Mouse (Mus musculus): Measurements from ENCODE around the gene Agpat3. TPM values are rescaled to one million over a fixed set of nuclear protein-coding genes. Genes with fewer than 3 reads are reported as not detected.

The Agpat3 gene
- total and polyA plus RNA-seq, 2 experiments from 2014 or later = 94.9 to 101 TPM

GRCm38 (mm10) chr10:78279210-78279609 lies 73.1 kb downstream of the Agpat3 start:
- ATAC-seq = peak; percentile 75
- Histone ChIP-seq H3K27me3 (ENCODE audit: insufficient read depth, low read length) (no peaks in the 10 kb centered on the region), H3K9ac (no peak overlapping the region), H3K36me3 (ENCODE audit: insufficient read depth) (peaks cover 83% of the 10 kb centered on the region), H3K4me3 (ENCODE audit: low read depth, low read length) (no peak overlapping the region), H3K4me1 (ENCODE audit: insufficient read depth) (no peaks in the 10 kb centered on the region), H3K9me3 (ENCODE audit: low read length) (no peaks in the 10 kb centered on the region), H3K27ac (ENCODE audit: low read depth, low read length) (no peak overlapping the region), H3K4me2 (ENCODE audit: low read depth) (no peak overlapping the region)
- TF ChIP-seq CTCF (IDR thresholded peaks at IDR 0.05; ENCODE audit: low read depth) = peak; percentile 93
- 42% methylated on average over 8 of the region's 8 CpGs for WGBS
- peak; percentile 80 for DNase-seq

DNA sequence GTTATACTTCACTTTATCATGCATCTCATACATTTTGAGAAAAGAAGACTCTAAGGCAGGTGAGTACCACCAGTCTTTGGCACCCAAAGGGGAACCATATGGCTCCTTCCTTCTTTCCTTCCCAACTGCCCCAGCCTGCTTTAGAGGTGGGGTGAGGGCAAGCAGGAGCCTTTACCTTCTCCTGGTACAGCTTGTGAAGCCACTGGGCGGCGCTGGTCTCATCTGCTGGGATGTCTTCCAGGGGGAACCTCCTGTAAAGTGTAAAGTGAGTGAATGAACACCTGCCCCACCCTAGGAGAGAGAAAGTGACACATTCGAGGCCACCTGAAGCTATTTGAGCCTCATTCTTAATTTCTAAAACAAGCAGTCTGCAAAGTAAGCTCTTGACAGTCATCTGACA lies 74.5 kb downstream of the Agpat3 start:
- H3K4me3 ChIP-seq (ENCODE audit: low read depth, low read length) = no peak overlapping the region
- H3K36me3 ChIP-seq (ENCODE audit: insufficient read depth) = peaks cover 85% of the 10 kb centered on the region
- H3K4me1 ChIP-seq (ENCODE audit: insufficient read depth) = no peaks in the 10 kb centered on the region
- H3K27me3 ChIP-seq (ENCODE audit: insufficient read depth, low read length) = no peaks in the 10 kb centered on the region
- 0 out of 2 replicates have a peak, but pooled peaks have one; percentile 8 for ATAC-seq
- no peak overlapping the region for H3K27ac ChIP-seq (ENCODE audit: low read depth, low read length)
- no peak overlapping the region for H3K4me2 ChIP-seq (ENCODE audit: low read depth)
- DNase-seq = no peak
- WGBS = 85% methylated on average over 3 of the region's 3 CpGs
- H3K9me3 ChIP-seq (ENCODE audit: low read length) = no peaks in the 10 kb centered on the region
- no peak overlapping the region for H3K9ac ChIP-seq
- 0 out of 2 replicates have a peak, but pooled peaks have one; percentile 17 for TF ChIP-seq CTCF (IDR thresholded peaks at IDR 0.05; ENCODE audit: low read depth)

DNA sequence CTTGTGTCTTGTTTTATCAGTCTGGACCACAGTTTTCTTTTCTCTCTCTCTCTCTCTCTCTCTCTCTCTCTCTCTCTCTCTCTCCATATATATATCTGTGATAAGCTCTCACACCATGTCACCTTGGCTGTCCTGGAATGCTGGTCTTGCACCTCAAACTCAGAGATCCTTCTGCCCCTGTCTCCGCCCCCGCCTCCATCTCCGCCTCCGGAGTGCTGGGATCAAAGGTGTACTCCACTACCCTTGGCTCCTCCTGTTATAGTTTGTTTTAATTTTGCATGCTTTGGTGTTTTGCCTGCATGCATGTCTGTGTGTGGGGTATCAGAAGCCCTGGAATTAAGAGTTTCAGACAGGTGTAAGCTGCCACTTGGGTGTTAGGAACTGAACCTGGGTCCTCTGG lies 76.0 kb downstream of the Agpat3 start:
- H3K27me3 ChIP-seq (ENCODE audit: insufficient read depth, low read length) = no peaks in the 10 kb centered on the region
- no peak overlapping the region for H3K9ac ChIP-seq
- 96% methylated on average over 4 of the region's 4 CpGs for WGBS
- H3K4me2 ChIP-seq (ENCODE audit: low read depth) = no peak overlapping the region
- H3K27ac ChIP-seq (ENCODE audit: low read depth, low read length) = no peak overlapping the region
- ATAC-seq (no peak), DNase-seq (no peak)
- H3K4me1 ChIP-seq (ENCODE audit: insufficient read depth) = no peaks in the 10 kb centered on the region
- H3K9me3 ChIP-seq (ENCODE audit: low read length) = no peaks in the 10 kb centered on the region
- H3K4me3 ChIP-seq (ENCODE audit: low read depth, low read length) = no peak overlapping the region
- TF ChIP-seq CTCF (IDR thresholded peaks at IDR 0.05; ENCODE audit: low read depth) = no peak
- peaks cover 77% of the 10 kb centered on the region for H3K36me3 ChIP-seq (ENCODE audit: insufficient read depth)

GRCm38 (mm10) chr10:78272932-78273331 lies 79.4 kb downstream of the Agpat3 start:
- no peaks in the 10 kb centered on the region for H3K4me1 ChIP-seq (ENCODE audit: insufficient read depth)
- ATAC-seq = no peak
- no peak overlapping the region for H3K9ac ChIP-seq
- H3K36me3 ChIP-seq (ENCODE audit: insufficient read depth) = peaks cover 51% of the 10 kb centered on the region
- no peak overlapping the region for H3K4me3 ChIP-seq (ENCODE audit: low read depth, low read length)
- H3K27me3 ChIP-seq (ENCODE audit: insufficient read depth, low read length) = no peaks in the 10 kb centered on the region
- H3K4me2 ChIP-seq (ENCODE audit: low read depth) = no peak overlapping the region
- no peak overlapping the region for H3K27ac ChIP-seq (ENCODE audit: low read depth, low read length)
- H3K9me3 ChIP-seq (ENCODE audit: low read length) = no peaks in the 10 kb centered on the region
- WGBS = 33% methylated on average over 8 of the region's 9 CpGs
- DNase-seq = no peak
- no peak for TF ChIP-seq CTCF (IDR thresholded peaks at IDR 0.05; ENCODE audit: low read depth)

- no peak overlapping the region for H3K27ac ChIP-seq (ENCODE audit: low read depth, low read length)
- H3K36me3 ChIP-seq (ENCODE audit: insufficient read depth) = no peaks in the 10 kb centered on the region
- H3K4me3 ChIP-seq (ENCODE audit: low read depth, low read length) = no peak overlapping the region
- 66% methylated on average over 3 of the region's 3 CpGs for WGBS
- no peak overlapping the region for H3K9ac ChIP-seq
- no peaks in the 10 kb centered on the region for H3K9me3 ChIP-seq (ENCODE audit: low read length)
- DNase-seq (no peak), ATAC-seq (no peak)
- H3K4me2 ChIP-seq (ENCODE audit: low read depth) = no peak overlapping the region
- H3K27me3 ChIP-seq (ENCODE audit: insufficient read depth, low read length) = no peaks in the 10 kb centered on the region
- 0 out of 2 replicates have a peak, but pooled peaks have one; percentile 2 for TF ChIP-seq CTCF (IDR thresholded peaks at IDR 0.05; ENCODE audit: low read depth)
- no peaks in the 10 kb centered on the region for H3K4me1 ChIP-seq (ENCODE audit: insufficient read depth)
Measured at GRCm38 (mm10) chr10:78265881-78266280, 86.4 kb downstream of the Agpat3 start.

GRCm38 (mm10) chr10:78264735-78265134 lies 87.6 kb downstream of the Agpat3 start:
- no peak for ATAC-seq

DNA sequence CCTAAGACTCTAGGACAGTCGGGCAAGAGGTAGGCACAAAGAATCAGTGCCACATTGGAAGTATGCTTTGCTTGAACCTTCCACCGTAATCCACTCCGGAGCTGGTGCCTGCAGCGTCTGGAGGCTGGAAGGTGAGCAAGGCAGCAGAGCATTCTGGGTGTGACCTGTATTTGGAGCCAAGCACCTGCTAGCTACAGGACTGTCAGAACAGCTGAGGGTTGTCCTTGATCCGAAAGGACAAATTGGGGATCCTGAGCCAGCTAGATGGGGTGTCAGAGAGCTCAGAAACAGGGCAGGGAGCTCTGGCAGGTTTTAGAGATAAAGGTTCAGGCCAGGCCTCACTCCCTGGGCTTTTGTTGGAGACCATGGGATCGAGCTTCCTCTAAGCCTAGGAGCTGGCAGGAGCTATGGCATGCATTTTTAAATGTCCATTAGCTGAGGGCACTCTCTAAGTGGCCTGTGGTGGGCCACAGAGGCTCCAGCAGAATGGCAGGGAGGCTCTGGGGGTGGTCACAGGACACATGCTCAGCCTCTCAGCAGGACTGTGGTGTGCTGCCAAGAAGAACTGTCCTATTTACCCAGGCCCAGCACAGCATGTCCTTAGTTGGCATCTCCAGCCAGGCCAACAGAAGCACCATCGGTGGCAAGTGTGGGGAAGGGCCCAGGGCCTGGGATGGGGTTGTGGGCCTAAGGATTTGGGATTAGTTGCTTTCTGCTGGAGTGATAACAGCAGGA lies 91.2 kb downstream of the Agpat3 start:
- TF ChIP-seq CTCF (IDR thresholded peaks at IDR 0.05; ENCODE audit: low read depth) = no peak
- Histone ChIP-seq H3K9me3 (ENCODE audit: low read length) (no peaks in the 10 kb centered on the region), H3K27me3 (ENCODE audit: insufficient read depth, low read length) (no peaks in the 10 kb centered on the region), H3K4me1 (ENCODE audit: insufficient read depth) (no peaks in the 10 kb centered on the region), H3K36me3 (ENCODE audit: insufficient read depth) (no peaks in the 10 kb centered on the region), H3K9ac (no peak overlapping the region), H3K27ac (ENCODE audit: low read depth, low read length) (no peak overlapping the region), H3K4me3 (ENCODE audit: low read depth, low read length) (no peak overlapping the region), H3K4me2 (ENCODE audit: low read depth) (no peak overlapping the region)
- ATAC-seq (no peak), DNase-seq (no peak)
- 69% methylated on average over 7 of the region's 7 CpGs for WGBS

More at GRCm38 (mm10) chr10:78264735-78265134, 87.6 kb downstream of the Agpat3 start:
- no peak overlapping the region for H3K27ac ChIP-seq (ENCODE audit: low read depth, low read length)
- no peaks in the 10 kb centered on the region for H3K4me1 ChIP-seq (ENCODE audit: insufficient read depth)
- H3K36me3 ChIP-seq (ENCODE audit: insufficient read depth) = no peaks in the 10 kb centered on the region
- 82% methylated on average over 3 of the region's 3 CpGs for WGBS
- no peak for DNase-seq
- no peak overlapping the region for H3K9ac ChIP-seq
- no peak overlapping the region for H3K4me2 ChIP-seq (ENCODE audit: low read depth)
- no peaks in the 10 kb centered on the region for H3K27me3 ChIP-seq (ENCODE audit: insufficient read depth, low read length)
- no peak for TF ChIP-seq CTCF (IDR thresholded peaks at IDR 0.05; ENCODE audit: low read depth)
- no peak overlapping the region for H3K4me3 ChIP-seq (ENCODE audit: low read depth, low read length)
- H3K9me3 ChIP-seq (ENCODE audit: low read length) = no peaks in the 10 kb centered on the region

All from forebrain, postnatal 0 days (tissue).